Mouse (Mus musculus): ENCODE results near the gene Mycbpap.

Gene Mycbpap

DNA sequence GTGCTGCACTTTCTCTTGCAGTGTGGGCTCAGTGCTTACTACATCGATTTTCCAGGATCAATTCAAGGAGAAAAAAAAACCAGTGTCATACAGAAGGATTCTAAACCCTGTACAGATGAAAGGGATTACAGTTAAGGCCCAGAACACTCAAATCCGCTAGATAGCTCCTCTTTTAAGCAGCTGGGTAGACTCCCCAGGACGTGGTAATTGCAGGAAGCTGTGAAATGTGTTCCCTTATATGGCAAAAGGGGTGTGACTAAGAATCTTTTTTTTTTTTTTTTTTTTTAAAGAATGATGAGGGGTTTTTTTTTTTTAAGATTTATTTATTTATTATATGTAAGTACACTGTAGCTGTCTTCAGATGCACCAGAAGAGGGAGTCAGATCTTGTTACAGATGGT is 7.3 kb upstream of the Mycbpap start:
- DNase-seq, result no peak

- DNase-seq, result no peak
Measured at GRCm38 (mm10) chr11:94526171-94526879, 4.8 kb upstream of the Mycbpap start.

GRCm38 (mm10) chr11:94513452-94513851 is 8.1 kb downstream of the Mycbpap start:
- no peak for DNase-seq

GRCm38 (mm10) chr11:94508976-94509375 is 12.6 kb downstream of the Mycbpap start:
- DNase-seq, result no peak

DNA sequence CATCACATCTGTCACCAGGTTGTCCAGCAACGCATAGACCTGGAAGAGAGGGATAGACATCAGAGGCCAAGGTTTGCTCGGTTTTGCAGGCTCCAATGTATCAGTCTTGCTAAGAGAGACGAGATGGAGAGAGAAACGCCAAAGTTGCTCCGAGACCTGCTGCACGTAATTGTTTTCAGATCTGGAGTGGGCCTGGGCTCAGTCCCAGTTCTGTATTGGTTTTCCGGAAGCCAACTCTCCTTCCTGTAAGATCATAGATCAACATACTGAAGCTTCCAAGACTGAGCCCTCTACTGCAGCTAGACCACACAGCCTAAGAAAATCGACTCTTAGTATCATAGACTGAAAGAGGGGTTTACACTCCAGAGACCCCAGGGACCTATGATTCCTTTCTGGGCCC is 20.1 kb downstream of the Mycbpap start:
- DNase-seq, result no peak

GRCm38 (mm10) chr11:94500362-94500761 is 21.2 kb downstream of the Mycbpap start:
- DNase-seq, result no peak

DNA sequence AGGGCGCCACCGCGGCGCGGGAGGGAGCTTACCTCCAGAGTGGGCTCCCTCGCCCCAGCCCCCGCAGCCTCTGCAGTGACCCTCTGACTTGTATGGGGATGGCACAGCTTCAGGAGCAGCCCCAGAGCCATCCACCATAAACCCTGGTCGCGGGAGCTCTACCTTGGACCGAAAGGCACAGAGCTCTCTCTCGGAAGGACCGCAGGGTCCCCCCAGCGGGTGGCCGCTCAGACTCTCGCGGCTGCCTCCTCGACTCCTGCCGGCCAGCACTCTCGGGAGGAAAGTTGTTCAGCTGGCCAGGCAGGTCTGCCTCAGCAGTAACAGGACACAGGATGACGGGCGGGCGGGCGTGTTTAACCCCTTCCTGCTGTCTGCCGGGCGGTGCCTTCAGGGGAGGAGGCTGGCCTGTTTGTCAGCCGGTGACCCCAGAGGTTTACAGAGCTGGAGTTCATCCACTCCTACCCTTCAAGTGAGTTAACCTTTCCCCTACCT is 21.8 kb downstream of the Mycbpap start, which contains the start of gene Epn3:
Gene Epn3, minus strand, starts transcription at position 314 of the 492 bp plus-strand sequence.
- DNase-seq, result no peak

DNA sequence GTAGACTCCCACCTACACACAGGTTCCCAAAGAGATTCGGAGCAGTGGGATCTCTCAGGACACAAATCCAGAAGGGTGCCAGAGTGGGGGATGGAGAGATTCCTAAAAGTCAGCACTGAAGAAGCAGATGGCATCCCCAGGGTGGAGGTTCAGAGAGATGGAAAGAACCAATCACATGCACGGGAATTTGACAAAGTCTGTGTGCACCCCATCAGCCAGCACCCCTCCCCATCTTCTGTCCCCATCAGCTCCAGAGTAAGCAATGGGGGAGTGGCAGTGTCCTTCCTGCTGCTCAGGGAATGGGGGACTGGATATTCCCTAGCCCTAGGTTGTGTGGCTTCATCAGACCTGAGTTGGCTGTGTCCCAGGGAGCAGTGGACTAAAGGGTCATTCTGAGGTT is 22.5 kb downstream of the Mycbpap start:
- no peak for DNase-seq

GRCm38 (mm10) chr11:94498093-94498996 is 23.2 kb downstream of the Mycbpap start:
- DNase-seq, result no peak

GRCm38 (mm10) chr11:94495415-94495814 is 26.1 kb downstream of the Mycbpap start:
- DNase-seq, result no peak

- DNase-seq, result no peak
Measured at GRCm38 (mm10) chr11:94491749-94492099, 29.8 kb downstream of the Mycbpap start.

GRCm38 (mm10) chr11:94491035-94491748 is 30.4 kb downstream of the Mycbpap start:
- peak; percentile 45 for DNase-seq

DNA sequence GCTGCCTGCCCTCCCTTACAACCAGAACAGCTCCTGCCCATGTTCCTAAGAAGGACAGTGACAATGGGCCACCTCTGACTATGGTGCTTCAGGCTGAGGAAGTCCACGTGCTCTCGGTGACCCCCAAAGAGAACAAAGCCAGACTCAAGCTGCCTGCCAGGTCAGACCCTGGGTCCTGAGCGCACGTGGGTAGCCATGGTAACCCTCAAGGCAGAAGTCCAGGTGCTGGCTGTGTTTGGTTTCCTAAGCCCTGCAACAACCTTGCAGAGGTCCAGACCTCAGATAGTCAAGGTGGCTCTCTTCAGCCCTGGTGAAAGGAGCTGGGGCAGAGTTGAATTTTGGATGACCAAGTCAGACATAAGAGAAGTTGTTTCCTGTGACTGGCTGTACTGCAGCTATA is 31.8 kb downstream of the Mycbpap start:
- DNase-seq, result no peak

- no peak for DNase-seq
Measured at GRCm38 (mm10) chr11:94488767-94489533, 32.6 kb downstream of the Mycbpap start.

DNA sequence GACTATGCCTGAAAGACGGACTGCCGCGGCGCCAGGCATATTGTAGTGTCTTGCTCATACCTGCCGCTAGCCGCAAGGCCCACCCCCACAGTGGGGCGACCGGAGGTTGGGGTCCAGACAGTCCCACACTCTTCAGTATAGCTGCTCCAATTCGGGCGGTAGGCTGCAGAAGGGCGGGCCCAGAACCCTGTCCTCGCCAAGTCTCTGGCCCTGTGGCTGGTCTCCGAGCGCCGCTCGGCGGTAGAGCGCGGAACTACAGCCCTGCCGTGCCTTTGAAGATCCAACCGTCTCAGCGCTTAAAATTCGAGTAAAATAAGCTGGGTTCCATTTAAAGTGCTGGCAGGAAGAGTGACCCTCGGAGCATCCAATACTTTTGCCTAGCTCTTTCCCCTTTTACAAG is 35.5 kb downstream of the Mycbpap start, which contains the start of gene Spata20:
Gene Spata20, minus strand, starts transcription at position 179 of the 400 bp plus-strand sequence.
- peak; percentile 90 for DNase-seq

DNA sequence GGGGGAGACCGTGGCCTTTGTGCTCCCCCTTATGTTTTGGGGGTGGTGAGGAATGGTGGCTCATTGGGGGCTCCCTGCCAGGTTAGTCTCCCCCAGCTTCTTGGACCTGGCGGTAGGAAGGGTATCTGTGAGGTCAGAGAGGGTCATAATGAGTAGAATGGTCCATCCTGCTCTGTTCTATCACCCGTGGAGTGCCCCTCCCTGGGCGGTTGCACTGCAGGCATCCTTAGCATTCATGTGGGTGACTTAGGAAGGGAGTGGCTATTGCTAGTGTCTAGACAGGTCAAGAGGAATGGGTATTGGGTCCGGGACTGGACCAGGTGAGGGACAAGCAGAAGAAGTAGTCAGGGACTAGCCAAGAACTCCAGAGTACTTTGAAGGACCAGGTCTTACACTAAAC is 36.3 kb downstream of the Mycbpap start:
- DNase-seq, result no peak

DNA sequence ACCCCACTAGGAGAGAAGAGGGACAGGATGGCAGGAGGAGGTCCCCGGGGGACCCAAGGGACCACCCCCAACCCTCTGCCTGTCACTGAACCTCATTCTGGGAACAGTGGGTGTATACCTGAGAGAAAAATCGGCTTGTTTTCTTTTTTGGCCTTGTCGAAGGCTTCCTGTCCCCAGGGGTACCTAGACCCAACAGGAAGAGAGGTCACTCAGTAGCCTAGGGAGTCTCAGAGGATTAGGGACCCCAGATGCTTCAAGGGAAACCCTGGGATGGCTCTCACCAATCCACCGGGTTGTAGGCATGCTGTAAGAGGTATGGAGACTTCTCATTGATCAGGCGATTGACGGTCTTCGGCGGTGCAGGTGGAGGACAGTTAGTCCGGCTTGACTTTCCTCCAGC is 36.9 kb downstream of the Mycbpap start:
- DNase-seq, result no peak

DNA sequence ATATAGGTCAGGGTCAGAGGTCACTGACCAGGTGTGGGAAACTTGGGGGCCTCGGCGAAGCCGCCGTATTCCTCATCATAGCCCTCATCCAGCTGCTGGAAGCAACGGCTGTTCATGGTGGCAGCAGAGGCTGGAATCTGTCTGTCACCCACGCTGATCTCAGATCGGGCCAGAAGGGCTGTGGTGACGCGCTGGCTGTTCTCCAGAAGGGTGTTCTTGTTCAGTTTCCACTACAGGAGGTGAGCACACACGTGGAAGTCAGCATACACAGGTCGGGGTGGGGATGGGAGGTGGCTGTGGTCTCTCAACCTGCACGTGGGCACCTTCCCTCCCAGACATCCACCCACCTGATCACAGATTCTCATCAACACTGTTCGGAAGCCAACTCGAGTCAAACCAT is 37.6 kb downstream of the Mycbpap start:
- DNase-seq, result no peak

DNA sequence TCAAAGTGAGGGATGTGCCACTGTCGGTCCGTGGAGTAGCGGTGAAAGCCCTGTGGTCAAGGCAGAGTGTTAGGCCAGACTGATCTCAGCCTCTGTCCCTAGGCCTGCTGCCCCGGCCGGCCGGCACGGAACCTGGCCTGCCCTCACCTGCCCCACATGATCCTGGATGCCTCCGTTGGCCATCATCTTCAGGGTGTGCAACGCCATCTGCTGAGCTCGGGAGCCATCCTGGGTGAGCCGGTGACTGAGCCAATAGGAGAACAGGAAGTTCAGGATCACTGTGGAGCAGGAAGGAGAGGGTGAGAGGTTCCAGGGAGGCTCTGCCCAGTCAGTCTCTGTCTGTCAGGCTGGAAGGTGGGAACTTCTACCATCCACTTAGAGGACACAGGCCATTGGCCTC is 38.1 kb downstream of the Mycbpap start:
- DNase-seq, result no peak

DNA sequence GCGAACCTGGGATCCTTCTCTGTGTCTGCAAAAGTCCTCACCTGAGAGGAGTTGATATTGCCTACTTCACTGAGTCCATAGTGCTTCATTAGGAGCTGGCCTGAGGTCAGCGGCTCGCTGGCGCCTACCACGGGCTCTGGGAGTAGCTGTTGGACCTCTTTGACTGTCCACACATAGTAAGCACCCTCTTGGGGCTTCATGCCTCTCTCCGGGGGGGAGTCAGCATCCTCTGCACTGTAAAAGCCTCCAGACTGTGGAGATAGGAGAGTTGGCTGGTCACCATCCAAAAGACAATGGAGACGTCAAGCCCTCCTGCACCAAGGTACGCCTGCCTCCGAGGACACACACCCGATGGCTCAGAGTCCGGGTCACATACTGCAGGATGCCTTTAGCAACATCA is 38.8 kb downstream of the Mycbpap start:
- no peak for DNase-seq

GRCm38 (mm10) chr11:94481963-94482362 is 39.6 kb downstream of the Mycbpap start:
- no peak for DNase-seq

DNA sequence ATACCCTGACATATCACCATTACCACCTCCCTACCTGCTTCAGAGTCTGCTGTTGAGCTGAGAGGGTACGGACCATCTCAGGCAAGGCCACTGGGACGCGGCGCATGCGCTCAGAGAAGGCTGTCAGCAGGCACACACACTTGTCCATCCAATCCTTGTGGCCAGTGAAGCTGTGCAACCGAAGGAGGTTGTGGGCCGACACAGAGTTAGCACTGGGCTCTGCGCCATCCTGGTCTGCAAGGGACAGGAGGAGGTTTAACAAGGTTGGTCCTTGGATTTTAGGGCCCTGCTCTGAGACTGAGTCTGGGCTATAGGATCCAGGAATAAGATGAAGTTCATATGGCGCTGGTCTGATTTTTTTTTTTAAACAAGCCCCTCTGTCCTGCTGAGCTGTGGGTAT is 41.2 kb downstream of the Mycbpap start:
- DNase-seq, result no peak

Measured in thymus, postnatal 4 days (tissue).